Mouse (Mus musculus): ENCODE data around the gene Ppp2r5c. TPM values are rescaled to one million over a fixed set of nuclear protein-coding genes. Genes with fewer than 3 reads are reported as not detected.
A peak's percentile ranks its signal among the peaks of the same experiment; 100 is the strongest.

Ppp2r5c gene
- polyA plus RNA-seq, 1 experiment from 2014 or later = 140 TPM

DNA sequence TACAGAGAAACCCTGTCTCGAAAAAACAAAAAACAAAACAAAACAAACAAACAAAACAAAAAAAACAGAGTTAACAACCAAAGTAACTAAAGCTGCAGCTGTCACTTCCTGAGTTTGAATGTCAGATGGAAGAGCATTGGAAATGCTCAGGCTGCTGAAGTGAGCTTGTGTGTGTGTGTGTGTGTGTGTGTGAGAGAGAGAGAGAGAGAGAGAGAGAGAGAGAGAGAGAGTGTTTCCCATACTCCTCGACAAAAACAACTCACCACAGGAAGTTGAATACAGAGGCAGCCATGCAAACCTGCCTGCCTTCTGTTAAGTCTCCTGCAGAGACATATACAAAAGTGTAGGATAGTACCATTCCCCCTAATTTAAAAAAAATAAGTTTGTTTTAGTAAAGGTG is 47.9 kb downstream of the Ppp2r5c start:
- Histone ChIP-seq H3K4me3 (no peak overlapping the region), H3K4me1 (replicated peaks) (peaks cover 25% of the 10 kb centered on the region), H3K36me3 (0 out of 2 replicates have a peak, but pooled peaks cover 6% of the 10 kb centered on the region), H3K9ac (no peak overlapping the region), H3K27me3 (no peaks in the 10 kb centered on the region), H3K9me3 (no peaks in the 10 kb centered on the region), H3K27ac (replicated peaks) (no peak overlapping the region), H3K4me2 (no peak overlapping the region)
- no peak for ATAC-seq (ENCODE audit: low read depth)
- WGBS = 72% methylated on average over 2 of the region's 2 CpGs

DNA sequence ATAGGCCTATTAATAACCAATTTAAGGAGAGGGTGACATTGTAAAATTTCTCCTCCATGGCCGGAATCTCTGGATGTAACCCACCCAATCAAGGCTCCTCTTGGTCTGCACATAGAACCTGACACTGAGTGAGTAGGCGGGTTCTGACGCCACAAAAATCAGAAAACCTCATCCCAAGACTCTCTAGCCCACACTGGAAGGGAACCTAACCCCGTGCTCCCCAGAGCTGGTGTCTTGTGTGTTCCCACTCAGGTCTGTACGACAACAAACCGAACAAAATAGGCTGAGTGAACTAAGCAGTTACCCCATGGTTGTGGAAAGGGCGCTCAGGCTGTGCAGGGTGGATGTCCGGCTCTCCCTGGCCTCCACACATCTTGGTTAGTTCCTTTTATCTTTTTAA is 48.3 kb downstream of the Ppp2r5c start:
- WGBS = 97% methylated on average over 8 of the region's 8 CpGs
- Histone ChIP-seq H3K27me3 (no peaks in the 10 kb centered on the region), H3K4me1 (replicated peaks) (peaks cover 25% of the 10 kb centered on the region), H3K9ac (no peak overlapping the region), H3K4me3 (no peak overlapping the region), H3K36me3 (0 out of 2 replicates have a peak, but pooled peaks cover 1% of the 10 kb centered on the region), H3K27ac (replicated peaks) (no peak overlapping the region), H3K9me3 (no peaks in the 10 kb centered on the region), H3K4me2 (no peak overlapping the region)
- ATAC-seq (ENCODE audit: low read depth) = no peak

DNA sequence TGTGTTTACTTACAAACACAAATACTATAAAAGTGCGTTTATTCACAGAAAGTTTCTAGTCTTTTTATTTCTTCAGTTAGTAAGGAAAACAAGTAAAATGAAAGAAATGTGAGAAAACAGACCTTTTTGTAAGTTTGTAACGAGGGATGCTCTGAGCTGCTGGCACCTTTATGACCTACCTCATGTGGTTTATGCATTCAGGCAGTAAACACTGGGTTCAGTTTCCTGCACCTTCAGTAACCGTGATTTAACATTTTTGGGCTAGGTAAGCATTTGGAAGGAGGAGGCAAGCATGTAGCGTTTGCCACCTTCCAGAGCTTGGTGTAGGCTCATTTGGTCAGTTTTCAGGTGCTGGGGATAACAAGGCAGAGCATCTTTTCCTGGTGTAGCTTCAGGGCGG is 49.1 kb downstream of the Ppp2r5c start:
- 91% methylated on average over 5 of the region's 5 CpGs for WGBS
- H3K9ac ChIP-seq = no peak overlapping the region
- peaks cover 25% of the 10 kb centered on the region for H3K4me1 ChIP-seq (replicated peaks)
- no peaks in the 10 kb centered on the region for H3K36me3 ChIP-seq
- H3K4me2 ChIP-seq = no peak overlapping the region
- H3K4me3 ChIP-seq = no peak overlapping the region
- H3K27me3 ChIP-seq = no peaks in the 10 kb centered on the region
- no peak for ATAC-seq (ENCODE audit: low read depth)
- no peaks in the 10 kb centered on the region for H3K9me3 ChIP-seq
- H3K27ac ChIP-seq (replicated peaks) = no peak overlapping the region

DNA sequence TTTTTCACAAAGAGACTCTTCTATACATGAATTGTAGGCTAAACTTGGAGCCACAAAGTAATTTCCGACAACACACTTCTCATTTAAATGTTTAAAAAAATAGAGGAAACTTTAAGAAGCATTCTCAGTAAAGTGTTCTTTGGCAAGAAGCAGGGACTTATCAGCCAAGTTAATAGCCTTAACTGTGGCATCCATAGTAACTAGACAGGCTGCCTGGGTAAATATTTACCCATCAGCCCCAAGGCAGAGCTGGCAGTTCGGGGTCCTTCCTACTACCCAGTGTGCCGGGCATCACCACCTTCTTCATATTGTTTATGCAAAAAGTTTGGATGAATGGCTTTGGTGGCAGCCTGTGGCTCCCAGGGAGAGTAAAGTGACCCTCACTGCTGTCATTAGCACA is 50.1 kb downstream of the Ppp2r5c start:
- WGBS = 68% methylated on average over 3 of the region's 3 CpGs
- no peak for ATAC-seq (ENCODE audit: low read depth)
- Histone ChIP-seq H3K9me3 (no peaks in the 10 kb centered on the region), H3K4me1 (replicated peaks) (peaks cover 25% of the 10 kb centered on the region), H3K4me3 (no peak overlapping the region), H3K36me3 (no peaks in the 10 kb centered on the region), H3K9ac (no peak overlapping the region), H3K27ac (replicated peaks) (no peak overlapping the region), H3K4me2 (no peak overlapping the region), H3K27me3 (no peaks in the 10 kb centered on the region)

DNA sequence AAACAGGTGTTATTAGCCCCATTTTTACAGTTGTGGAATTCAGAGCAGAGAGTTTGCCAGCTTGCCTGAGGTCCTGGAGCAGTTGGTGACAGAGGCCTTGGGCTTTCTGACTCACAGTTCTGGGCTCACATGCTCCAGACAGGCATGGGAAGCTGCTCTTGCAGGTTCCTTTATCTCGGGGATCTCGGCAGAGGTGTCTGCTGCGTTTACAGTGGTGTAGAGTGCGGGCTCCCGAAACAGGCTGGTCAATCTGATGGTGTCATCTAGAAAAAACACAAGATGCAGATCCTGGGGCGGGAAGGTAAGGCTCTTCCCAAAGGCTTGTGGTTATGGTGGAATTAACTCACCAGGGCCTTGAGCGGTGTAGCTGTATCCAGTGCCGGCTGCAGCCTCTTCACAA is 50.6 kb downstream of the Ppp2r5c start:
- H3K4me3 ChIP-seq = no peak overlapping the region
- WGBS = 95% methylated on average over 8 of the region's 8 CpGs
- ATAC-seq (ENCODE audit: low read depth) = no peak

DNA sequence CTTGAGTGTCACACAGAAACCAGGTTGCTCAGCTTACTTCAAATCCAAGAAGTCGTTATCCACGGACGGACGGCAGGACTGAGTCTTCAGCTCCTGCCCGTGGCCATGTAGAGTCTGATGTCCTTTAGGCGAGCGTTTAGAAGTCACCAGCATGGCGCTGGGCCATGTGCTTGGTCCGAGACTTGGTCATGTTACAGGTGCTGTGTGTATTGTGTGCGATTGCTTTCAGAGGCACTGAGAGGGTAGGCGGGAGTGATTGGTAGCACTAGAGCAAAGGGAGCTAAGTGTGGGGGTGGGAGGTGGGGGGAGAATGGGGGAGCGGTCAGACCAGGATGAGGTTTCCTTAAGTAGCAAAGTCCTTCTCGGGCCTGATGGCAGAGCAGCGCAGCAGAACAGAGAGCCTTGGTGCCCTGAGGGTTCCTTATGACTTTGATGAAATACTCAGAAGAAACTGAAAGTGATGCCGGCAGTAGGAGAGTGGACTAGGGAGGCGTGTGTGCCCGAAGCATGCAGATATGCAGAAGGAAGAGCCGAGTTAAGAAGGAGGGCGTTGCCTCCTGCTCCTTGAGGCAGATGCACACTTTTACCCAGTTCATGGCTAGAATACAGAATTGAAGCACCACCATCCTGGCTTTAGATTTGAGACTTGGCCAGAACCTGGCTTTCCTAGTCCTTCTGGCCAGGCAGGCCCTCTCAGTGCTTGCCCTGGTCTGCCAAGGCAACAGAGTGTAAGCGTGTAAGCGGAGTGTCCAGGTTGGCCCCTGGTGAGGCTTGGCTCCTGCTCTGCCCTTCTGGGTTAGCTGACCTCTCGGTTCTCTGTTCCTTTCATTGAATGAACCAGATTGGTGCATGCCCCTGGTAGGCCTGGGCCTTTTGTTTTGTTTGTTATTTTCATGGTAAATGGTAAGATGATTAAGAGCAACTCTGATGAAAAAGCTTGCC is 51.6 kb downstream of the Ppp2r5c start:
- ATAC-seq (ENCODE audit: low read depth) = no peak
- Histone ChIP-seq H3K27ac (replicated peaks) (0 out of 2 replicates have a peak overlapping the region, but pooled peaks have one; percentile 7), H3K4me3 (no peak overlapping the region), H3K9ac (no peak overlapping the region), H3K4me2 (no peak overlapping the region), H3K9me3 (no peaks in the 10 kb centered on the region), H3K27me3 (no peaks in the 10 kb centered on the region), H3K4me1 (replicated peaks) (peaks cover 31% of the 10 kb centered on the region), H3K36me3 (no peaks in the 10 kb centered on the region)
- 82% methylated on average over 22 of the region's 22 CpGs for WGBS

More for the DNA sequence above, 50.6 kb downstream of the Ppp2r5c start:
- Histone ChIP-seq H3K9me3 (no peaks in the 10 kb centered on the region), H3K4me1 (replicated peaks) (peaks cover 25% of the 10 kb centered on the region), H3K9ac (no peak overlapping the region), H3K36me3 (no peaks in the 10 kb centered on the region), H3K4me2 (no peak overlapping the region), H3K27me3 (no peaks in the 10 kb centered on the region), H3K27ac (replicated peaks) (no peak overlapping the region)

DNA sequence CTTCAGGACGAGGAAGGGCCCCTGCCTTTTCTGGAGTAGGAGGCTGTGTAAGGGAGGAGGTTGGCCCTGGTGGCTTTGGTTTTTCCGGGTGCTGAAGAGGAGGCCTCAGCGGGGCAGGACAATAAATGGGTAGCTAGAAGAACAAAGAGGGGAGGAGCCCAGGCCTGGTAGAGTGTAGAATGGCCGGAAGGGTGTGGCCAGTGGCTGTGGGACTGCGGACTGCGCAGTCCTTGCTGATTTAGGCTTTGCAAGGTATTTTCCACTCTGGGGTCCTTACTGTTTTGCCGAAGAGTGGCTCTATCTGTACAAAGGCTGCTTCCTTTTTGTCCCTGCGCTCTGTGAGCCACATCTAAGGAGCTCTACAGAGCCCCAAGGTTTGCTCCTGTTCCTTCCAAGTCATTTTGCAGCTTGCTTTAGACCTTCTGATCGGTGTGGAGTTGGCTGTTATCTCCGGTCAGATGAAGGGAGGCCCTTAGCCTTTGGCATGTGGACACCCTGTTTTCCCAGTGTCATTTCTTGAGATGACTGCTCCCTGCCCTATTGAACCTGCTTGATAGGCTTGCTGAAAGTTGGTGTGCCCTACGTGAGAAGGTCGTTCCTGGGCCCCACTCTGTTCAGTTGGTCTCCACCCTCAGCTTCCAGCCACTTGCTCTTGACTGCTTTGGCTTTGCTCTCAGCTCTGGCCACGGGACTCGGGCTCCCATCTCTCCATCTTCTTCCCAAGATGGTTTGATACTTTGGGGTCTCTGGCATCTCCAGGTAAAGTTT is 52.5 kb downstream of the Ppp2r5c start:
- WGBS = 60% methylated on average over 14 of the region's 14 CpGs
- no peak overlapping the region for H3K4me3 ChIP-seq
- no peaks in the 10 kb centered on the region for H3K27me3 ChIP-seq
- no peaks in the 10 kb centered on the region for H3K36me3 ChIP-seq
- no peak overlapping the region for H3K9ac ChIP-seq
- H3K27ac ChIP-seq (replicated peaks) = 0 out of 2 replicates have a peak overlapping the region, but pooled peaks have one; percentile 7
- ATAC-seq (ENCODE audit: low read depth) = no peak
- H3K4me2 ChIP-seq = no peak overlapping the region
- H3K9me3 ChIP-seq = no peaks in the 10 kb centered on the region
- peaks cover 39% of the 10 kb centered on the region for H3K4me1 ChIP-seq (replicated peaks)

DNA sequence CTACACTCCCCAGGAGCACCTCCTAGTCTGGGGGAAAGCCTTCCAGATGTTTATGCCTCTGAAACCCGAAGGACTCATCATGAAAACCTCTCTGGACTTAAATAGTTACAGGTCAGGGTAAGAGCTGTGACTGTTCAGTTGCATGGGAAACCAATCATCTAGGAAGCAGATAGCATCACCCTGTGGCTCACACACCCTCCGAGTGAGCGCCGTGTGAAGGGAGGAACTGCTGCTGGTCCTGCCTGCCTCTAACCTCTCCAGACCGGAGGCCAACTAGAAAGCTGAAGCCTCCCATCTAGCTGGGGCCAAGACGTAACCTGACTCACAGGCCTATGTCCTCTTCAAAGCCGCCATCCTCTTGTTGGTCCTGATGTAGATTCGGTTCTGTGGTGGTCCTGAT is 53.2 kb downstream of the Ppp2r5c start:
- no peaks in the 10 kb centered on the region for H3K36me3 ChIP-seq
- no peak overlapping the region for H3K27ac ChIP-seq (replicated peaks)
- ATAC-seq (ENCODE audit: low read depth) = no peak
- no peak overlapping the region for H3K4me3 ChIP-seq
- H3K4me2 ChIP-seq = no peak overlapping the region
- no peaks in the 10 kb centered on the region for H3K9me3 ChIP-seq
- no peaks in the 10 kb centered on the region for H3K27me3 ChIP-seq
- H3K9ac ChIP-seq = no peak overlapping the region
- WGBS = 94% methylated on average over 8 of the region's 8 CpGs
- H3K4me1 ChIP-seq (replicated peaks) = peaks cover 44% of the 10 kb centered on the region

DNA sequence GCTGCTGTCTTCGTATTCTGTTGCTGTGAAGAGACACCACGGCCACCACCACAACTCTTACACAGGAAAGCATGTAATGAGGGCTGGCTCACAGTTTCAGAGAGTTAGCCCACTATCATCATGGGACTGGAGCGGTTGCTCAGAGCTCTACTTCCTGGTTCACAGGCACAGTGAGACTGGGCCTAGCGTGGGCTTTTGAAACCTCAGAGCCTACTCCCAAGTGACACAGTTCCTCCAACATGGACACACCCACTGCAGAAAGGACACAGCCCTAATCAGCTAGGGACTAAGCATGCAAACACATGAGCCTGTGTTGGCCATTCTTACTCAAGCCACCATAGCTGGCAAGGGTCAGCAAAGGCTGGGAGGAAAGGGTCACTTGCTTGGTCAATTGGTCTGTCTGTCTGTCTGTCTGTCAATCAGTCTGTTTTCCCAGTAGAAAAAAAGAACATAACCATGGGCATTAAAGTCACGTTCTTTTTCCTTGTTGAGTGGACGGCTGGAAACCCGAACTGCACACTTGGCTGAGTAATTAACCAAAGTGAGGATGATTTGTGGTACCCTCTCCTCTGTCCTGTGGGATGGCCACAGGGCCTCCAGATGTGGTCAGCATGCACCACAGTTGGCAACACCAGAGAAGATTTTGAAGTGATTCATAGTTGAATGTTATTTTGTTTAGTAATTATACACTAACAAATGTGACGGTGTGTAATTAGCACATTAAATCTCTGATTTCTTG is 56.7 kb downstream of the Ppp2r5c start:
- no peaks in the 10 kb centered on the region for H3K36me3 ChIP-seq
- ATAC-seq (ENCODE audit: low read depth) = no peak
- H3K4me1 ChIP-seq (replicated peaks) = peaks cover 53% of the 10 kb centered on the region

DNA sequence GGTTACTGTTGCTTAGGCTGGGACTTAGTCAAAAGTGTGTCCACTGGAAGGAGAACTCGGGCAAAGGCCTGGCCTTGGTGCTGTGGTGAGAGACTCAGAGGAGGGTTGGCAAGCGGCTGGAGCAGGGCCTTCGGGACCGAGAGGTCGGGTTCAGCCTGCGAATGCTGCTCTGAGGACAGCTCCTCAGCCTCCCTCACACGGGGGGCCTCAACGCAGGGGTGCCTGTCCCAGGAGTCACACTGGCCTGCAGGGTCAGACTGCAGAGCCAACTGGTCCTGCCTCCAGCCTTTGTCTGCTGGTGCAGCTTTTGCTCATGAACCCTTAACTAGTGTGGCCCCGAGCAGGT is 57.2 kb downstream of the Ppp2r5c start:
- no peak overlapping the region for H3K9ac ChIP-seq
- no peak overlapping the region for H3K27ac ChIP-seq (replicated peaks)
- H3K36me3 ChIP-seq = no peaks in the 10 kb centered on the region
- 78% methylated on average over 9 of the region's 9 CpGs for WGBS
- no peaks in the 10 kb centered on the region for H3K27me3 ChIP-seq
- no peak overlapping the region for H3K4me2 ChIP-seq
- peaks cover 53% of the 10 kb centered on the region for H3K4me1 ChIP-seq (replicated peaks)
- no peak for ATAC-seq (ENCODE audit: low read depth)
- no peaks in the 10 kb centered on the region for H3K9me3 ChIP-seq
- H3K4me3 ChIP-seq = no peak overlapping the region

More for the DNA sequence above, 56.7 kb downstream of the Ppp2r5c start:
- Histone ChIP-seq H3K9ac (no peak overlapping the region), H3K4me3 (no peak overlapping the region), H3K9me3 (no peaks in the 10 kb centered on the region), H3K4me2 (no peak overlapping the region), H3K27ac (replicated peaks) (no peak overlapping the region), H3K27me3 (no peaks in the 10 kb centered on the region)
- WGBS = 73% methylated on average over 8 of the region's 8 CpGs

DNA sequence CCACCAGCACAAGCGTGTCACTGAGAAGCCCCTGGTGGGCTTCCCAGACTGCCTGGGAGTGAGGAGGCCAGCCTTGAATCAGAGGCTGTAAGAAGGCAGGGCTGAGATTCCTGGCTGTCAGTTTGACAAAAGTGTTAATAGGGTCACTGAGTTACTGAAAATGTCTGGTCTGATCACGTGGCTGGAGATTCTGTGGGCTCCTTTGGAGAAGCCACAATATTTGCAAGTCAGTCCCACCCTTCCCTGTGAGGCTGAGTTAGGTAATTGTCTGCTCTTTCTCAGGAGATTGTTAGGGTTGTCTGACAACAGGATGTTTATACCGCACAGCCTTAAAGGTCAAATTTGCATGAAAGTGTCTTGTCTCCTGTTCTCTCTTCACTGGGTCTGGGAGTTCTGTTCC is 57.9 kb downstream of the Ppp2r5c start:
- ATAC-seq (ENCODE audit: low read depth) = no peak
- H3K4me1 ChIP-seq (replicated peaks) = peaks cover 57% of the 10 kb centered on the region

DNA sequence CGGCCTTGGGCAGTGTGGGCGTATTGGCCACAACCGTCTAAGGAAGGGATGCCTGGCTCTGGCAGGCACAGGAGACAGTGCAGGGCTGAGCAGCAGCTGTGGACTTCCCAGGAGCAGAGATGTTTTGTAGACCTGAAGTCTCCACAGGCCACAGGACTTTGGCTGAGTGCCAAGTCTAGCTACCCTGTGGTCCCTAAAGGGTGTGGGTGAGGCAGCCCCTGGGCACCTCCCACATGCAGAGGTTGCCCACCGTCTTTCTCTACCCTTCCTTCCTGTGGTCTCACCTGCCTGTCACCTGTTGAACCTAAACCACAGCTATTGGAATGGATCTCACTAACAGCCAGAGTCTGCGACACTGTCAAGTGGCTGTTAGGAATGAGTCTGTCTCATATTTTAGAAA is 59.1 kb downstream of the Ppp2r5c start:
- Histone ChIP-seq H3K9ac (no peak overlapping the region), H3K4me1 (replicated peaks) (peaks cover 66% of the 10 kb centered on the region), H3K4me2 (no peak overlapping the region), H3K9me3 (no peaks in the 10 kb centered on the region), H3K27ac (replicated peaks) (no peak overlapping the region), H3K27me3 (no peaks in the 10 kb centered on the region), H3K4me3 (no peak overlapping the region), H3K36me3 (no peaks in the 10 kb centered on the region)
- WGBS = 79% methylated on average over 5 of the region's 5 CpGs
- ATAC-seq (ENCODE audit: low read depth) = no peak

More for the DNA sequence above, 57.9 kb downstream of the Ppp2r5c start:
- Histone ChIP-seq H3K27me3 (no peaks in the 10 kb centered on the region), H3K9ac (no peak overlapping the region), H3K4me3 (no peak overlapping the region), H3K9me3 (no peaks in the 10 kb centered on the region), H3K4me2 (no peak overlapping the region), H3K36me3 (no peaks in the 10 kb centered on the region), H3K27ac (replicated peaks) (no peak overlapping the region; the same call in 1 of the 2 replicates)
- WGBS = 42% methylated on average over 3 of the region's 3 CpGs
